Mouse (Mus musculus) forebrain, embryonic 15.5 days (tissue): ENCODE data around the gene Hist2h4. TPM values are rescaled to one million over a fixed set of nuclear protein-coding genes. Genes with fewer than 3 reads are reported as not detected.
"Not testable (repeated sequence)": the region's sequence is repeated elsewhere in the genome, so short reads cannot be mapped to it uniquely, and the experiment has no call there.

ENCODE experiments used
- ATAC-seq: fragments of 200-750 bp; cut with Nextera tagmentation; replicated peaks from 2 replicates; pipeline ENCODE4 v1.8.0; 2017; ENCODE audit warnings: mild to moderate bottlenecking, moderate TSS enrichment, moderate library complexity
- H3K27ac ChIP-seq: fragments of 300-500 bp; sonication (generic); replicated peaks from 2 replicates; pipeline ENCODE4 v1.5.1; 2015; ENCODE audit warnings: mild to moderate bottlenecking, inconsistent platforms
- H3K27me3 ChIP-seq: fragments of 300-500 bp; sonication (generic); 2 replicates; pipeline ENCODE4 v1.6.1; 2015; ENCODE audit warnings: inconsistent platforms
- H3K36me3 ChIP-seq: fragments of 300-500 bp; sonication (generic); 2 replicates; pipeline ENCODE4 v1.6.1; 2015; ENCODE audit warnings: mild to moderate bottlenecking, inconsistent platforms
- H3K4me1 ChIP-seq: fragments of 300-500 bp; sonication (generic); 2 replicates; pipeline ENCODE4 v1.6.1; 2015; ENCODE audit warnings: inconsistent platforms
- H3K4me2 ChIP-seq: fragments of 300-500 bp; sonication (generic); replicated peaks from 2 replicates; pipeline ENCODE4 v1.6.1; 2015; ENCODE audit warnings: mild to moderate bottlenecking, inconsistent platforms
- H3K4me3 ChIP-seq: fragments of 300-500 bp; sonication (generic); 2 replicates; pipeline ENCODE4 v1.5.1; 2015; ENCODE audit warnings: mild to moderate bottlenecking, inconsistent platforms
- H3K9ac ChIP-seq: fragments of 300-500 bp; sonication (generic); replicated peaks from 2 replicates; pipeline ENCODE4 v1.6.1; 2015; ENCODE audit warnings: mild to moderate bottlenecking, inconsistent platforms
- H3K9me3 ChIP-seq: fragments of 300-500 bp; sonication (generic); 2 replicates; pipeline ENCODE4 v1.6.1; 2016; ENCODE audit warnings: inconsistent platforms
- WGBS: fragments of 180-500 bp; shearing (Covaris S2); methylation state at CpG from one replicate; pipeline ENCODE4 v1.1.7; 2015; ENCODE audit warnings: mixed read lengths; 5-methylcytosine and 5-hydroxymethylcytosine counted together
- polyA plus RNA-seq: library from polyadenylated mRNA; unstranded; fragments of >200 nt; fragmentation: Nextera tagmentation; extraction: Ambion mirVana; gene quantifications from 2 replicates; pipeline ENCODE4 v1.2.1, GENCODE M21; 2015

Hist2h4 gene
- polyA plus RNA-seq, 1 experiment from 2014 or later: 10.1 TPM

DNA sequence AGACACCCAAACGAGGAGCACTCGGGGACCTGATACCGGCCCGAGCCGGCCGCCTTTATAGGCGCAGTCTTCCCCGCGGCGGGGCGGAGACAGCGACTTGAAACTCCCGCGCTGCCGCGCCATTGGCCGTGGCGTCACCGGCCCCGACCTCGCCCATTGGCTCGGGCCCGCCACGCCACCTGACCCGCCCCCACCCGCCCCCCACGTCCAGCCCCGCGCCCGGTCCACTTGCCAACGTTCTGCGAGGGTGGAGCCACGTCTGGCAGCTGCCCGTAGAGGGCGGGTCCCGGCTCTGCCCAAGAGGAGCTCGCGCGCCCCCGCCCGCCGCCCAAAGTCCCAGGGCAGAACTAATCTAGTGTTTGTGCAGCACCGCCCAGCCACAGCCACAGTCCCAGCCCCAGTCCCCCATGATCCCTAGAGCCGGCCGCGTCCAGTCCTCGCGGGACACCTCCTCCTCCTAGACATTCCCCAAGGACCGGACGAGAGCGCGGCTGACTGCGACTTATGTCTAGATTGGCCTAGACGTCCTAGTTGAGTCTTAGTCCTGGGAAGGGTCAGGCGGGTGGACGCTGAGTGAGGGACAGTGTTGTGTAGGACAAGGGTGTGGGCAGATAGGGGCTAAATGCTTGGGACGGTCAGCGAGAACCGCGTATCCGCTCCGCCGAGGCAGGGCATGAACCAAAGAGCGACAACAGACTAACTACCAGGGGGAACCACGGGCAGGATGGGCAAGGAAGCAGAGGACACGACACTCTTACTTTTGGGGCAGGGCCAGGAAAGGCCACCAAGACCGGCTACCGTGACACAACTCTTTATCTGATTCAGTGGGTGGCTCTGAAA, 23.9 kb downstream of the Hist2h4 start, which contains the start of gene Hist2h3c2:
Hist2h3c2 (minus strand) TSS at position 174 of the 840 bp plus-strand sequence.
- peak within 1 kb of the TSS; percentile 47 for H3K4me2 ChIP-seq
- H3K9me3 ChIP-seq, H3K36me3 ChIP-seq, H3K27me3 ChIP-seq: not testable (repeated sequence)
- peaks cover 27% of the 10 kb centered on the region for H3K4me1 ChIP-seq
- peak within 1 kb of the TSS; percentile 66 for H3K27ac ChIP-seq
- peak within 1 kb of the TSS; percentile 49 for H3K9ac ChIP-seq
- 1% methylated on average over 24 of the region's 68 CpGs for WGBS
- peak; percentile 89 for ATAC-seq
- H3K4me3 ChIP-seq: peak within 1 kb of the TSS; percentile 39

DNA sequence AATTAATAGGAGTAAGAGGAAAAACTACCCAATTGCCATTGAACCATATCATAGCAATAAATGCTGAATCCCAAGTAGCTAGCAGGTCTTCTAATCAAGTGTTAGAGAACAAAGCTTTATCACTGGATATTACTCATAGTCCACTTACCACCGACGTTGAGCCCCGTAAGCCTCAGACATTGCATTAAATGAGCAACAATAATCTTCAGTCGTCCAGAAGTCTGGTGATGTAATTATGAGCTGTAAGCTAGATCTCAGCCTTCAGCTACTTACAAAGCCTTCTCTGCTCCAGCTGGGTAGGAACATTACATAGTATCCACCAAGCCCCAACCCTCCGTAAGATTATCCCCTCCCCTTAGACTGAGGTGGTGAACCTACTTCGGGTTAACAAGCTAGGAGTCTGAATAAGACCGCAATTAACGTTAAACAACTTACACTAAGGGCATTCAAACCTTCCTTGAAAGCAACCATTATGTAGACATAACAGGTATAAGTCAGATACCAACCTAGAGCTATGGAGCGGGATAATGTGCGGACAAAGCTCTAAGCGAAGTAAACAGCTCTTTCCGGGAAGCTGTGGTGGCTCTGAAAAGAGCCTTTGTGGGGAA, 25.1 kb downstream of the Hist2h4 start:
- Histone ChIP-seq H3K36me3 (no peaks in the 10 kb centered on the region), H3K27me3 (no peaks in the 10 kb centered on the region), H3K27ac (peak overlapping the region; percentile 40; the same call in 1 of the 2 replicates), H3K4me2 (peak overlapping the region; percentile 47), H3K4me1 (peaks cover 23% of the 10 kb centered on the region), H3K4me3 (peak overlapping the region; percentile 39), H3K9ac (peak overlapping the region; percentile 49), H3K9me3 (no peaks in the 10 kb centered on the region)
- WGBS: under 1% methylated on average over 12 of the region's 12 CpGs
- no peak for ATAC-seq

DNA sequence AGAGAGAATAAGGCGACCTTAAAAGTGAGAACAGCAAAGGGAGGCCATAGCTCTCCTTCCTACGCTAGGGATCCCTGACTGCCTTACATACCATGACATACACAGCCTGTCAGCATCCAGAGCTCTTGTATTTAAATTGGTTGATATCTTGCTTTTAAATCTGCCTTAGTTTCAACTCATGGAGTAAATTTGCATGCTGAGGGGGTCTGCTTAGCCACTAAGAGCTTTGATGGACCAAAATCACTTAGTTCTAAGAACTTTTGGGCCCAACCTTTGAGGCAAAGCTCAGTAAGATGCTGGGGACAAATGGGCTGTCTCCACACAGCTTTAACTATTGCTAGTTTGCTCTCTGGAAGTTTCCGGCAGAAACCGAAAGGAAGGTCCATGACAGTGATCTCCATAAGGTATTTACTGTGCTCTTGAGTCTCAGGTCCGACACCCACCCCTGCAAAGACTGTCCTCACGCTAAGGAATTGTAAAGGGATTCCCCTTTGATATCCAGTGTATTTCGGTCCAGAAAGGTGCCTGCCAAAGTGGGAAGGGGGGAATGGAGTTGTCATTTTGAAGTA, 25.7 kb downstream of the Hist2h4 start:
- no peaks in the 10 kb centered on the region for H3K9me3 ChIP-seq
- H3K4me1 ChIP-seq: peaks cover 23% of the 10 kb centered on the region
- H3K4me2 ChIP-seq: peak overlapping the region; percentile 47
- H3K9ac ChIP-seq: peak overlapping the region; percentile 49
- ATAC-seq: no peak
- 17% methylated on average over 7 of the region's 7 CpGs for WGBS
- H3K36me3 ChIP-seq: no peaks in the 10 kb centered on the region
- H3K27me3 ChIP-seq: no peaks in the 10 kb centered on the region
- H3K27ac ChIP-seq: 0 out of 2 replicates have a peak overlapping the region, but pooled peaks have one; percentile 40
- H3K4me3 ChIP-seq: peak overlapping the region; percentile 39

DNA sequence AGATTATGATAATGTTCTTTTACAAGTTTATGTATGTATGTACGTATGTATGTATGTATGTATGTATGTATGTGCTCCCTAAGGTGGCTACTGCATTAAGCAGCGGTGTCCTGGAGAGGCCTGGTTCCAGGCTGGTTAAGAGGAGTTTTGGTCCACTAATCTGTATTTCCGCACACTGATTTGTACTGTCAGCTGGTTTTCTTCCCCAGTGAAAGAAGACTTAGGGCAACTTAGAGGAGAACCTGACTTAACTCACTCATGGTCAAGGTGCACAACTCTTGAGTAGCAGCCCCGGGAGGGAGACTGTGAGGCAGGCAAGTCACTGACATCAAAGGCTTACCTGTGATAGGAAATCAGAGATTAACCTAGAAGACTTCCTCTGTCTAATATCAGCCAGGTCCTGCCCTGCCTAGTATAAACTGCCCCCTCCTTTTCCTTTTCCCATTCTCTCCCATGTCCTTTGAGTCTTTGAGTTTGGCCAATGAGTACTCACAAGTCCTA, 26.2 kb downstream of the Hist2h4 start:
- peak overlapping the region; percentile 39 for H3K4me3 ChIP-seq
- peaks cover 23% of the 10 kb centered on the region for H3K4me1 ChIP-seq
- no peak overlapping the region for H3K27ac ChIP-seq
- no peaks in the 10 kb centered on the region for H3K27me3 ChIP-seq
- no peaks in the 10 kb centered on the region for H3K36me3 ChIP-seq
- no peak for ATAC-seq
- no peaks in the 10 kb centered on the region for H3K9me3 ChIP-seq
- 83% methylated on average over 4 of the region's 4 CpGs for WGBS
- peak overlapping the region; percentile 47 for H3K4me2 ChIP-seq
- peak overlapping the region; percentile 49; the same call in 1 of the 2 replicates for H3K9ac ChIP-seq

DNA sequence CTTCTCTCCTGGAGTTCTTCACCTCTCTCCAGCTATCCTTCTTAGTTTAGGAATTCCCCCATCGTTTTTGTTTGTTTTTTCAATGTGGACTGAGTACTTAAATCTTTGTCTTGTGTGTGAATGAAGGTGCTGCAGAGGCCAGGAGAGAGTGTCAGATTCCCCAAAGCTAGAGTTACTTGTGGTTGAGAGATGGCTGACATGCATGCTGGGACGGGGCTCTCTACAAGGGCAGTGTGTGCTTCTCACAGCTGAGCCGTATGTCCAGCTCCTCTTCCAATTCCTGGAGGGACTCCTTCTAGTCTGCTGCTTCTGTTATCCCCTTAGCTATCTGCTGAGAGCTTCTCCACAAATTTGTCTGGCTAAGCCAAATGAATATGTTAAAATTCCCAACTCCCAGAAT, 27.3 kb downstream of the Hist2h4 start:
- no peak overlapping the region for H3K4me3 ChIP-seq
- no peak overlapping the region for H3K4me2 ChIP-seq
- no peaks in the 10 kb centered on the region for H3K27me3 ChIP-seq
- H3K9me3 ChIP-seq: no peaks in the 10 kb centered on the region
- 76% methylated on average over 3 of the region's 3 CpGs for WGBS
- peaks cover 18% of the 10 kb centered on the region for H3K4me1 ChIP-seq
- no peak overlapping the region for H3K9ac ChIP-seq
- H3K27ac ChIP-seq: no peak overlapping the region
- no peaks in the 10 kb centered on the region for H3K36me3 ChIP-seq
- no peak for ATAC-seq

DNA sequence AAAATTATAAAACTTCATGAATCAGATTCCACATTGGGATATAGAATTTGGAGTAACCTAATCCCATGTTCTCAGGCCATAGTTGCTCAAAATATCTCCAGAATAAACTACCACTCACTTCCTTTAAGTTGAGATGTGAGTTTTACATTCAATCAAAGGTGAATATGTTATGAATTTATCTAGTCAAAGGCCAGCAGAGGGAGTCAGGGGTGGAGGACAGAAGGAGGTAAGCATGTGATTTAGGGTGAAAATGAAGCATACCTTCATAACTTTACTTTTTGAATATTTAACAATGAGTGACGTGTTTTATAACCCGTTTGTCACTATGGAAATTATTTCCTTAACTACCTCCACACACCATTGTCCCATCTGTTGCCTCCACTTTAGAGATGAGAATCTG, 28.2 kb downstream of the Hist2h4 start:
- no peak overlapping the region for H3K4me2 ChIP-seq
- 95% methylated on average over 2 of the region's 2 CpGs for WGBS
- H3K27ac ChIP-seq: no peak overlapping the region
- no peak overlapping the region for H3K9ac ChIP-seq
- H3K27me3 ChIP-seq: no peaks in the 10 kb centered on the region
- no peak overlapping the region for H3K4me3 ChIP-seq
- no peaks in the 10 kb centered on the region for H3K9me3 ChIP-seq
- no peaks in the 10 kb centered on the region for H3K36me3 ChIP-seq
- no peak for ATAC-seq
- peaks cover 16% of the 10 kb centered on the region for H3K4me1 ChIP-seq

DNA sequence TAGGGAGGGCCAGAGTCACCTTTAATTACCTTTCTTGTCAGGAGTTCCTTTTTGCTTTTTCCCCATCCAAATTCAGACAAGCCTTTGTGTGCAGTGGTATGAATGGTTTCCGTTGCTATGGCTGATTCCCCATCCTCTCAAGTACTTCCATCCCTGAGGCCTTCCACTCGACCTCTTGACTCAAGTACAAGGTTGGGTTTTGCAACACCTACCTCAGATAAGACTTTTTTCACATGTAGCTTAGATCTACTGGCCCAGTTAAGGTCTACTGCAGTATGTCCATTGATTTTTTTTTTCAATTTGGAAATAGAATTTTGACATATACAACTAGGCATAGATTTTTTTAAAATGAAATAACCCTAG, 31.4 kb downstream of the Hist2h4 start:
- Histone ChIP-seq H3K9me3 (no peaks in the 10 kb centered on the region), H3K9ac (no peak overlapping the region), H3K4me1 (no peaks in the 10 kb centered on the region), H3K36me3 (no peaks in the 10 kb centered on the region), H3K4me3 (no peak overlapping the region), H3K4me2 (no peak overlapping the region), H3K27ac (no peak overlapping the region), H3K27me3 (no peaks in the 10 kb centered on the region)
- no peak for ATAC-seq
- 49% methylated on average over 2 of the region's 2 CpGs for WGBS

DNA sequence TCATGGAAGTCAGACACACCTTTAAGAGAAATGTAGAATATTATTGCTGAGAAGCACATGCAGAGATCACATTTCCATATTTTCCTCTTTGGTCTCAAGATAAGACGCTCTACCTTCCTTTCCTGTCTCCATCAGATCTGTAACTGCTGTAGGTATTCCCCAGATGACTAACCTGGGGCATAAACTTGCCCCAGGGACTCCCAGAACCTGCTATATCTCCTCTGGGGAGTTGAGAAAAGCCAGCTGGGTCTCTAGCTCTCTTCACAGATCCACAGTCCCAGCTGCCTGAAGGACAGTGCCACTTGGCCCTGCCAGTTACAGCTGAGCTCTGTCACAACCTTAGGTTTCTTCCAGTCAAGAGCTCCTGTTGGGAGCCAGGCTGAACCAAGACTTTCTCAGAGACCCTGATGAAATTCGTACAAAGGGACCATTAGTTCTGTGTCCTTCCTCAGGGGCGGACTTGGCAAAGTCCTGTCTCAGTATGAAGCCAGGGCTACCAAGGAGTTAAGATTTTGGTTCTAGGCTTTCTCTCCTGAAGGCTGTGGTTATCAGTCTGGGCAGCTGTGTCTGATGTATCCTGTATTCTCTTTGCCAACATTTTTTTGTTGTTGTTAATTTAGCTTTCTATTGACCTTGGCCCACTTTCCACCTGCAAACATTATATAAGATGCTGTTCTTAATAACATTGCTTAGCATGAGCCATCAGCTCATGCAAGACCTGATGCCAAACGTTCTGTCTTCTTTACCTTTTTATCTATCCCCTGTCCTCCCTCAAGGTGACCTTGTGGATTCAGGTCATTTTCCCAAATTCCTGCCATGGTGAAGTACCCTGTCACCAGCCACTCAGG, 32.0 kb downstream of the Hist2h4 start:
- no peaks in the 10 kb centered on the region for H3K9me3 ChIP-seq
- WGBS: 70% methylated on average over 4 of the region's 4 CpGs
- no peak for ATAC-seq

DNA sequence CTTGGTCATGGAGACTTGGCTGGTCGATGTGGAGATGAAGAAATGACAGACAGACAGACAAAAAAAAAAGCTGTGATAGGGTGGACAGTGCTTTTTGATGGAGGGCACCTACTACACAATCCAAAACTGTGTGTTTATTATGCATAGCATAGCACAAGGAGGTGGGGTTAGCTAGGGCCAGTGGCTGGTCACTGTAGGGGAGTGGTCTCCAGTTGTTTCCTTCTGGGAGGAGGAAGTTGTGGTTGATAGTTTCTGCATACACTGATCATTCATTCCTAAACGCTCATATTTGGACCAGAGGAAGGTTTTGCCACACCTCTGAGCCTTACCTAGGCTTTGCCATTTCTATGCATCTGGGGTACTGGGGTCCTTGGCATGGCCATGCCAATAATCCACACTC, 32.7 kb downstream of the Hist2h4 start:
- no peak for ATAC-seq
- Histone ChIP-seq H3K4me3 (no peak overlapping the region), H3K4me1 (0 out of 2 replicates have a peak, but pooled peaks cover 5% of the 10 kb centered on the region), H3K27ac (no peak overlapping the region), H3K9me3 (no peaks in the 10 kb centered on the region), H3K4me2 (no peak overlapping the region), H3K27me3 (no peaks in the 10 kb centered on the region), H3K36me3 (no peaks in the 10 kb centered on the region), H3K9ac (no peak overlapping the region)
- 78% methylated on average over 2 of the region's 2 CpGs for WGBS

More for the DNA sequence above, 32.0 kb downstream of the Hist2h4 start:
- Histone ChIP-seq H3K9ac (no peak overlapping the region), H3K27me3 (no peaks in the 10 kb centered on the region), H3K4me2 (no peak overlapping the region), H3K36me3 (no peaks in the 10 kb centered on the region), H3K4me1 (no peaks in the 10 kb centered on the region), H3K27ac (no peak overlapping the region), H3K4me3 (no peak overlapping the region)

DNA sequence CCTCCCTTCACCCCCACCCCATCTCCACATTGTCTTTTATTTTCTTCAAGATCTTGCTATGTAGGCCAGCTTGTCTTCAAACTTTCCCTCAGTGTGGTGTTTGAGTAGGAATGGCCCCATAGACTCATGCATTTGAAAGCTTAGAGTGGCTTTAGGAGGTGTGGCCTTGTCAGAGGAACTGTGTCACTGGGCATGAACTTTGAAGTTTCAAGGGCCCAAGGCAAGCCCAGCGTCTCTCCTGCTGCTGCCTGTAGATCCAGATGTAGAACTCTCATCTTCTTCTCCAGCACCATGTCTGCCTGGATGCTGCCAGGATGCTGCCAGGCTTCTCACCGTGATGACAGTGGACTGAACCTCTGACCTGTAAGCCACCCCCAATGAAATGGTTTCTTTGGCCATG, 34.3 kb downstream of the Hist2h4 start:
- H3K36me3 ChIP-seq: no peaks in the 10 kb centered on the region
- H3K9me3 ChIP-seq: no peaks in the 10 kb centered on the region
- H3K4me2 ChIP-seq: no peak overlapping the region
- no peak overlapping the region for H3K4me3 ChIP-seq
- WGBS: 72% methylated on average over 2 of the region's 2 CpGs
- ATAC-seq: no peak
- H3K4me1 ChIP-seq: peaks cover 13% of the 10 kb centered on the region
- no peak overlapping the region for H3K27ac ChIP-seq
- H3K9ac ChIP-seq: no peak overlapping the region
- no peaks in the 10 kb centered on the region for H3K27me3 ChIP-seq

DNA sequence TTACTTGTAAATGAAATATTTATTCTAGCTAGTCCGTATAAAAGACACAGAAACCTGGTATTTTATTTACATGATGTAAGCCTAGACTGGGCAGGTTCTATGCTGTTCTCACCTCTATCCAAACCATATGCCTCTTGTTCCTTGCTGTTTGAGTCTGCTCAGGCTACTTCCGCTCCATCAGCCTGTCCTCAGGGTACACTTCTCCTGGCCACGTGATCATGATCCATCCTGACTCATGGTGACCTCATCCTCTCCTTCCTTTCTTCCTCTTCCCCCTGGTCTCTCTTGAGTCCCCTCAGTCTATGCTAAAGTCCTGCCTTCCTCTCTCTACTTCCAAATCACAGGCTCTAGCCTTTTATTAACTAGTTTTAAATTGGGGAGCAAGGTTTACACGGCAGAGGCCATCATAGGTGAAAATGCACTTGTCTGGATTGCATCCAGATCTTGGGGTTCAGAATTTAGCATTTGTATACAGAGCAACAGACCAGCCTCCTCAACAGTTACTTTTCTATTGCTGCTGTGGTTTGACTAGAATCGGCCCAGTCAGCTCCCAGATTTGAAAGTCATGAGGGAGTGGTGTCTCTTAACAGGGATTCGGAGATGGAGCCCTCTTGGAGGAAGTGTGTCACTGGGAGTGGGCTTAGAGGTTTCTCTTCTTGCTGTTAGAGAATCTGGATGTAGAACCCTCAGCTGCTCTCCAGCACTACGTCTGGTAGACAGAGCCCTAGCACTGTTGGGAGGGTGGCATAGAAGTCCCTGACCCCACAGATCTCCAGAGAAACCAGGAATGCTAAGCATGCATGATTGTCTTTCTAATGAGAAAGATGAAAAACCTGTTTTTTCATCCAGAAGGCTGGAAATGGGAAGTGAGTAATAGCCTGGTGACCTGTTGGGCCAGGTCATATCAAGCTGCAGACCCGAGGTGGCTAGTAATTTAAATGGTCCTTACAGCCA, 36.1 kb downstream of the Hist2h4 start:
- Histone ChIP-seq H3K4me2 (no peak overlapping the region), H3K4me3 (no peak overlapping the region), H3K36me3 (no peaks in the 10 kb centered on the region), H3K9ac (no peak overlapping the region), H3K9me3 (no peaks in the 10 kb centered on the region), H3K4me1 (peaks cover 30% of the 10 kb centered on the region), H3K27ac (no peak overlapping the region), H3K27me3 (no peaks in the 10 kb centered on the region)
- ATAC-seq: no peak
- WGBS: 71% methylated on average over 8 of the region's 8 CpGs
